Mouse (Mus musculus): ENCODE measurements around the gene Ovca2.

DNA sequence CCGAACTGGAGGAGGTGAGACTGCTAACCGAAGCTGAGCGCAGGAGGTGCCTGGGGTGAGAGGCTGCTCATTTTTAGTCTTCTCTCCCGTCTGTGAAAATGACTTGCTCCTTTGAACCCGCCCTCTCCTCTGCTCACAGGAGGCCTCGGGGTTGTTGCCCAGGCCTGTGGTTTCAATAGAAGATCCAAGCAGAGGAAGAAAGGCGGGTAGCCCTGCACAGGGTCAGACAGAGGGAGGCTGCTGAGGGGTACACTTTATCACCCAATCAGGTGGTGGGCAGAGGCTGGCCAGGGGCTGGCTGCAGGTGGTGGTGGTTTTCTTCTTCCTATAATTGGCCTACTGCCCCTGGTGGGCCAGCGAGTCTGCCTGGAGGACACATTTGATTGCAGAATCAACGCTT, 25.8 kb upstream of the Ovca2 start:
- TF ChIP-seq CTCF (conservative IDR thresholded peaks at IDR 0.05; ENCODE audit: low read length) (no peak), POU5F1 (IDR thresholded peaks at IDR 0.05; ENCODE audit: borderline replicate concordance, low read length) (no peak)
